Mouse (Mus musculus): ENCODE data around the gene Eif3i. TPM values are rescaled to one million over a fixed set of nuclear protein-coding genes. Genes with fewer than 3 reads are reported as not detected.
A peak's percentile ranks its signal among the peaks of the same experiment; 100 is the strongest.

The Eif3i gene
- polyA plus RNA-seq, 1 experiment from 2014 or later, result 161 TPM

DNA sequence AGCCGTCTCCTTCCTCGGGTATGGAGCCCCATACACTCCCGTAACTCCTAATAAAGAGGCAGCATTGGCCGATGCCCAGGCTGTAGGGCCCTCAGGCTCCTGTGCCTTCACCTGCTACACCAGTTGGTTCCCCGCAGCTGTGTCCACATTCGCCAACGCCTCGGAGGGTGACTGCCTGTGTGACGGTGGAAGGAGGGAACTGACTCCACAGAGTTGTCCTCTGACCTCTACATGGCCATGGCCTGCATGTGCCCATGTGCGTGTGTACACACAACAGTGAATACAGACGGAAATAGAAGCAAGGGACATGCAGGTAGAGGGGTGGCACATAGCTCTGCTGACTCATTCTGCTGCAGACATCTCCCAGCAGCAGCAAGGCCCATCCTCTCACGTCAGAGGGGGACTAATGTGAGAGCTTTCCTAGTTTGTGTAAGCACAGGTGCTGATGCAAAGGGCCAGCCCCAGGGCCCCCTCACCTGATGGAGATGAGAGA is 8.7 kb upstream of the Eif3i start:
- no peak for TF ChIP-seq CTCF (IDR thresholded peaks at IDR 0.05)
- TF ChIP-seq EP300 (IDR thresholded peaks at IDR 0.05), result no peak
- no peak overlapping the region for H3K27ac ChIP-seq (ENCODE audit: low read length)
- H3K4me3 ChIP-seq (ENCODE audit: low read depth, low read length), result no peak overlapping the region
- 0 out of 2 replicates have a peak, but pooled peaks have one; percentile 10 for ATAC-seq
- H3K4me2 ChIP-seq (replicated peaks; ENCODE audit: low read depth, low read length), result no peak overlapping the region
- H3K27me3 ChIP-seq (replicated peaks; ENCODE audit: insufficient read depth, low read length), result no peaks in the 10 kb centered on the region
- peaks cover 11% of the 10 kb centered on the region; the same call in 1 of the 2 replicates for H3K36me3 ChIP-seq (ENCODE audit: insufficient read depth, low read length)
- no peak overlapping the region for H3K9ac ChIP-seq (replicated peaks; ENCODE audit: low read depth)
- H3K9me3 ChIP-seq (ENCODE audit: low read length), result no peaks in the 10 kb centered on the region
- no peak for DNase-seq (ENCODE audit: low spot score)
- WGBS, result 72% methylated on average over 12 of the region's 12 CpGs
- no peaks in the 10 kb centered on the region for H3K4me1 ChIP-seq (ENCODE audit: insufficient read depth, low read depth, low read length)

DNA sequence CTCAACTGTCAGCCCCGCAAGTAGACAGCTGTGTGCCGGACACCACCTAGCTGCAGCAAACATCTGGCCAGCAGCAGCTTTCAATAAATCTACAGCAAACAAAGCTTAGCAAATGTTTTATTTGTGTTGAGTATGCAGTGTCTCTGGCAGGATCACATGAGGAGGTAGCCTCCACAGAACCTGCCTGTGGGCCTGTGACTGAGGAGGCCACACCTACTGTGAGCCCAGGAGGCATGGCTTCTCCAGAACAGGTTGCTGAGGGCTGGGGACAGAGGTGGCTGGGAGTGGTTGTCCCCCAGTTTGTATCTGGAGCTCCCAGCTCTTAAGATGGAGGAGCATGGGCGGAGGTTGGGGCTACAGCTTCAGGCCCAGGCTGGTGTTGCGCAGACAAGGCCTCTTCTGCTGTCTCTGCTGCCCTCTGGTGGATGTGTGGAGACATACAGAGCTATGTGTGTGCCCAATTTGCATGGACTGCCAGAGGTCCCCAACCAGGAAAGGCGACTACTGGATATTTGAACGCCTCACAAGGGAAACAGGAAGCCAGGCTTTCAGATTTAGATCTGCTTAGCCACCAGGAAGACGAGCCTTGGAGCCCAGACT is 8.1 kb upstream of the Eif3i start:
- H3K4me2 ChIP-seq (replicated peaks; ENCODE audit: low read depth, low read length), result no peak overlapping the region
- TF ChIP-seq CTCF (IDR thresholded peaks at IDR 0.05) (peak; percentile 97), EP300 (IDR thresholded peaks at IDR 0.05) (no peak)
- 31% methylated on average over 7 of the region's 7 CpGs for WGBS
- DNase-seq (ENCODE audit: low spot score) (peak; percentile 94), ATAC-seq (peak; percentile 94)
- no peak overlapping the region for H3K9ac ChIP-seq (replicated peaks; ENCODE audit: low read depth)
- H3K4me1 ChIP-seq (ENCODE audit: insufficient read depth, low read depth, low read length), result no peaks in the 10 kb centered on the region
- H3K9me3 ChIP-seq (ENCODE audit: low read length), result no peaks in the 10 kb centered on the region
- no peak overlapping the region for H3K27ac ChIP-seq (ENCODE audit: low read length)
- H3K36me3 ChIP-seq (ENCODE audit: insufficient read depth, low read length), result peaks cover 14% of the 10 kb centered on the region; the same call in 1 of the 2 replicates
- no peak overlapping the region for H3K4me3 ChIP-seq (ENCODE audit: low read depth, low read length)
- no peaks in the 10 kb centered on the region for H3K27me3 ChIP-seq (replicated peaks; ENCODE audit: insufficient read depth, low read length)

DNA sequence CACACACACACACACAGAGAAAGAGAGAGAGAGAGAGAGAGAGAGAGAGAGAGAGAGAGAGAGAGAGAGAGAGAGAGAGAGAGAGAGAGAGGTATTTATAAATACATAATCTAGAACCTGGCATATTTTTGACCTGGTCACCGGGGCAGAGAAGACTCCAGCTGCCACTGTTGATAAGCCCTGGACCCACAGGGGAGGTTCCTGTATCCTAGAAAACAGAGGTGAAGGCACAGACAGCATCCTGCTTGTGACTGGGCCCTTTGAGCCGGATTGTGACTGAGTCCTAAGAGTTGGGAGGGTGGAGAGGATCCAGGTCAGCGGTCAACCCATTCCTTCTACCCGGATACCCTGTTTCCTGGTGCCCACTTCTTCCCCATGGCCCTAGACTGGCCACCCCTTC is 11.6 kb downstream of the Eif3i start:
- DNase-seq (ENCODE audit: low spot score), result no peak
- ATAC-seq, result no peak
- peaks cover 6% of the 10 kb centered on the region; the same call in 1 of the 2 replicates for H3K4me1 ChIP-seq (ENCODE audit: insufficient read depth, low read depth, low read length)
- no peak overlapping the region for H3K4me3 ChIP-seq (ENCODE audit: low read depth, low read length)
- no peak overlapping the region for H3K9ac ChIP-seq (replicated peaks; ENCODE audit: low read depth)
- H3K36me3 ChIP-seq (ENCODE audit: insufficient read depth, low read length), result peaks cover 21% of the 10 kb centered on the region
- H3K9me3 ChIP-seq (ENCODE audit: low read length), result no peaks in the 10 kb centered on the region
- WGBS, result 69% methylated on average over 4 of the region's 4 CpGs
- no peak overlapping the region for H3K4me2 ChIP-seq (replicated peaks; ENCODE audit: low read depth, low read length)
- no peaks in the 10 kb centered on the region for H3K27me3 ChIP-seq (replicated peaks; ENCODE audit: insufficient read depth, low read length)
- no peak overlapping the region for H3K27ac ChIP-seq (ENCODE audit: low read length)
- no peak for TF ChIP-seq CTCF (IDR thresholded peaks at IDR 0.05)
- no peak for TF ChIP-seq EP300 (IDR thresholded peaks at IDR 0.05)

DNA sequence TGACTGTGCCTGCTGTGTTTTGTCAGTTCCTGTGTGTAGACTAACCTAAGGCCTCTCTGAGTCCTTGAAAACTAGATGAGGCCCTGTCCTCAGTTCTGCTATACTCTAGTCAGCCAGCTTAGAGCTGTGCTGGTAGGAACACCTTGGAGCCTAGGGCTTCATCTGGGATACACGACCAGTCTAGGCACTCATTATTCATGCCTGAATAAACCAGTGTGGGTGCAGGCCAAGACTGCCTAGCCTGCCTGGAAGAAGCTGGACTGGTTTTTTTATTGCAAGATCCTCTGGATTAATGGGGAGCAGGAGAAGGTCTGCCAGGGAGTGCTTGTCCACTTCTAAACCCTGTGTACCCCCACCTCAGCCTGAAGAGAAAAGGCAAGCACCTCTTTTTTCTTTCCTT is 13.5 kb downstream of the Eif3i start:
- H3K9me3 ChIP-seq (ENCODE audit: low read length), result no peaks in the 10 kb centered on the region
- H3K27ac ChIP-seq (ENCODE audit: low read length), result no peak overlapping the region
- WGBS, result 38% methylated on average over 1 of the region's 1 CpGs
- TF ChIP-seq CTCF (IDR thresholded peaks at IDR 0.05) (no peak), EP300 (IDR thresholded peaks at IDR 0.05) (no peak)
- no peak overlapping the region for H3K4me2 ChIP-seq (replicated peaks; ENCODE audit: low read depth, low read length)
- DNase-seq (ENCODE audit: low spot score) (no peak), ATAC-seq (no peak)
- no peak overlapping the region for H3K9ac ChIP-seq (replicated peaks; ENCODE audit: low read depth)
- H3K27me3 ChIP-seq (replicated peaks; ENCODE audit: insufficient read depth, low read length), result no peaks in the 10 kb centered on the region
- no peak overlapping the region for H3K4me3 ChIP-seq (ENCODE audit: low read depth, low read length)
- H3K4me1 ChIP-seq (ENCODE audit: insufficient read depth, low read depth, low read length), result peaks cover 6% of the 10 kb centered on the region; the same call in 1 of the 2 replicates
- peaks cover 9% of the 10 kb centered on the region for H3K36me3 ChIP-seq (ENCODE audit: insufficient read depth, low read length)

DNA sequence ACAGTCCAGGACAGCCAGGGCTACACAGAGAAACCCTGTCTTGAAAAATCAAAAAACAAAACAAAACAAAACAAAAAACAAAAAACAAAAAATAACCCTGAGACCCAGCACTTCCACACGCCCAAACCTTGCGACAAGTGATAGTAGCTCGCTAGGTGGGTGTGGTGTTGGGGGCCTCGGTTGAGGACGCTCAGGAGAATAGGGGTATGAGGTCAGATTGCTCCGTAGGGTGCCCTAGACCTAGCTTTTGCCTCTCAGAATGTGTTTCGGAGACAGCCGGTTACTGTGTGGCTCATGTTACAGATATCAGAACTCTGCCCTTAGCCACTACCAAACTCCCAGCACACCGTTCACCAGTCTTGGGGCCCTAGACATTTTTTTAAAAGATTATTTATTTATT is 14.7 kb downstream of the Eif3i start:
- DNase-seq (ENCODE audit: low spot score) (no peak), ATAC-seq (no peak)
- no peak overlapping the region for H3K4me3 ChIP-seq (ENCODE audit: low read depth, low read length)
- H3K36me3 ChIP-seq (ENCODE audit: insufficient read depth, low read length), result no peaks in the 10 kb centered on the region
- TF ChIP-seq EP300 (IDR thresholded peaks at IDR 0.05), result no peak
- TF ChIP-seq CTCF (IDR thresholded peaks at IDR 0.05), result no peak
- peaks cover 6% of the 10 kb centered on the region; the same call in 1 of the 2 replicates for H3K4me1 ChIP-seq (ENCODE audit: insufficient read depth, low read depth, low read length)
- H3K9ac ChIP-seq (replicated peaks; ENCODE audit: low read depth), result no peak overlapping the region
- no peaks in the 10 kb centered on the region for H3K9me3 ChIP-seq (ENCODE audit: low read length)
- no peak overlapping the region for H3K27ac ChIP-seq (ENCODE audit: low read length)
- no peaks in the 10 kb centered on the region for H3K27me3 ChIP-seq (replicated peaks; ENCODE audit: insufficient read depth, low read length)
- WGBS, result 76% methylated on average over 9 of the region's 9 CpGs
- peak overlapping the region; percentile 69; the same call in 1 of the 2 replicates for H3K4me2 ChIP-seq (replicated peaks; ENCODE audit: low read depth, low read length)

DNA sequence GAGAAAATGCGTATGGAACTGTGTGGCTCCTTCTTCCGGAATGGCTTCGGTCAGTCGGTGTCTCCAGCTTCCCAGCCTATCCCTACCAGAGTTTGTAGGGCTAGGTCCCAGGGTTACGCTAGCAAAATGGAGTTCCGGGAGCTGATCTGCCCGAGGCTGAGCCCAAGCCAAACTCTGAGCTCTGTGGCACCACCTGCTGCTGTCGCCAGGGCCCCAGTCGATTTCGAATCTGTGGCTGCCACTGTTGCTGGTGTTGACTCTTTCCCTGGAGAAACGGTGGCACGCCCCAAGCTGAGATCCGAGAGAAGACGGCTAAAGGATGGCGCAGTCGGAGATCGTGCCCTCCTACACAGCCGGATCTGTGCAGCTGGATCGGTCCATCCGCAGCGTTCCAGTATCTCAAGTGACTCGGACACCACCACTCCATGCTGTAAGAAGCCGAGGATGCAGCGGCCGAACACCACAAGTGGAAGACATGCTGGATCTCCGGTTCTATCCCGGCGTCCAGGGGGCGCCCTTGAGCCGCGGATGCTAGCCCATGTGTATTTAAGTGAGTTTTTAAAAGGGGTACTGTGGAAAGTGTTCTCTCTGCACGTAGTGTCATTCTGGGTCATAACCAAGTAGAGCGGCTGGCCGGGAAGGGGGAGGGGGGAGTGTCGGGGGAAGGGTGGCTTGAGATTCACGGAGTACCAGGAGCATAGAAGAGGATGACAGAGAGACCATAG is 15.4 kb downstream of the Eif3i start:
- 2% methylated on average over 36 of the region's 36 CpGs for WGBS
- TF ChIP-seq EP300 (IDR thresholded peaks at IDR 0.05) (no peak), CTCF (IDR thresholded peaks at IDR 0.05) (peak; percentile 77)
- Histone ChIP-seq H3K36me3 (ENCODE audit: insufficient read depth, low read length) (no peaks in the 10 kb centered on the region), H3K4me2 (replicated peaks; ENCODE audit: low read depth, low read length) (peak overlapping the region; percentile 69), H3K4me1 (ENCODE audit: insufficient read depth, low read depth, low read length) (peaks cover 6% of the 10 kb centered on the region; the same call in 1 of the 2 replicates), H3K9me3 (ENCODE audit: low read length) (no peaks in the 10 kb centered on the region), H3K27ac (ENCODE audit: low read length) (peak overlapping the region; percentile 82; the same call in 1 of the 2 replicates), H3K9ac (replicated peaks; ENCODE audit: low read depth) (peak overlapping the region; percentile 36), H3K27me3 (replicated peaks; ENCODE audit: insufficient read depth, low read length) (no peaks in the 10 kb centered on the region), H3K4me3 (ENCODE audit: low read depth, low read length) (peak overlapping the region; percentile 45)
- peak; percentile 88 for DNase-seq (ENCODE audit: low spot score)
- ATAC-seq, result peak; percentile 89

Data from lung, postnatal 0 days (tissue).